Mouse (Mus musculus): ENCODE data around the gene Svep1. TPM values are rescaled to one million over a fixed set of nuclear protein-coding genes. Genes with fewer than 3 reads are reported as not detected.

The Svep1 gene
- polyA plus RNA-seq, 1 experiment from 2014 or later: 4.2 TPM

DNA sequence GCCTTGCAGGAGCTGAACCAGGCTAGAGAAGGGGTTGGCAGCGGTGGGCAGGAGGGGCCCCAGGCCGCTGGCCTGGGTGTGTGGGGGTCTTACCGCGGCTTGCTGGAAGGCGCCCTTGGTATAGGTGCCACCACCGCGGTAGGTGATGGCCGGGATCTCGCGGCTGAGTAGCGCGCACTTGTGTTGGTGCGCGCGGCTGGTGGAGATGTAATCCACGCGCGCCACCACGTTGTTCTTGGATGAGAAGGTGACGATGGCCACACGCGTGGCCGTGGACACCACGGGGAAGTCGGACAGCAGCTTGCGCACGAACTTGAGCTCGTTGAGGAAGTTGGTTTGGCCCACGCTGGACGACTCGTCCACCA is 927 bp downstream of the Svep1 start:
- ATAC-seq (ENCODE audit: low FRiP score, low TSS enrichment): peak; percentile 52
- H3K4me3 ChIP-seq (ENCODE audit: low read length): peak overlapping the region; percentile 69
- H3K27ac ChIP-seq (ENCODE audit: low read depth, low read length): 0 out of 2 replicates have a peak overlapping the region, but pooled peaks have one; percentile 62

DNA sequence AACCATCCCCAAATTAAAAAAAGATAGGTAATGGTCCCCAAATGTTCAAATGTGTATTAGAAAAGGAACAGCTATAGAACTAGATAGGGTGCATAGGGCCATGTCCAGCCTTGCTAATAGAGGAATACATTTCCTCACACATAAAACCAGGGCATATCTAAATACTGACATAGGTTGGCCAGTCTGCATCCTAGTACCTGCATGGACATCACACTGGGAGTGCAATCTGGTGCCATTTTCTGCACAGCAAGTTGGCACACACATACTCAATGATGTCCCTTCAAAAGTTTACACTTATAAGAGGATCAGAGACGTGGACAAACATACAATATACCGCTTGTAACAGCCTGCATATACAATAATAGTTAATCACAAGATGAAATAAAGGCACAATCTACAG is 5.0 kb downstream of the Svep1 start:
- no peaks in the 10 kb centered on the region for H3K27me3 ChIP-seq (ENCODE audit: control insufficient read depth, insufficient read depth, low read length)
- no peaks in the 10 kb centered on the region for H3K36me3 ChIP-seq (ENCODE audit: control insufficient read depth, insufficient read depth, low read length)
- no peaks in the 10 kb centered on the region for H3K4me1 ChIP-seq (ENCODE audit: control insufficient read depth, insufficient read depth, low read length)
- no peaks in the 10 kb centered on the region for H3K9me3 ChIP-seq (ENCODE audit: control insufficient read depth, low read length)
- H3K27ac ChIP-seq (ENCODE audit: low read depth, low read length): no peak overlapping the region
- no peak overlapping the region for H3K9ac ChIP-seq (ENCODE audit: low read depth, low read length)
- H3K4me3 ChIP-seq (ENCODE audit: low read length): no peak overlapping the region
- no peak overlapping the region for H3K4me2 ChIP-seq (replicated peaks; ENCODE audit: low read depth, low read length)
- no peak for ATAC-seq (ENCODE audit: low FRiP score, low TSS enrichment)
- 94% methylated on average over 2 of the region's 2 CpGs for WGBS

More for the DNA sequence above, 927 bp downstream of the Svep1 start:
- WGBS: 1% methylated on average over 31 of the region's 31 CpGs
- Histone ChIP-seq H3K9ac (ENCODE audit: low read depth, low read length) (peak overlapping the region; percentile 67), H3K4me2 (replicated peaks; ENCODE audit: low read depth, low read length) (peak overlapping the region; percentile 97), H3K36me3 (ENCODE audit: control insufficient read depth, insufficient read depth, low read length) (no peaks in the 10 kb centered on the region), H3K9me3 (ENCODE audit: control insufficient read depth, low read length) (no peaks in the 10 kb centered on the region), H3K4me1 (ENCODE audit: control insufficient read depth, insufficient read depth, low read length) (no peaks in the 10 kb centered on the region), H3K27me3 (ENCODE audit: control insufficient read depth, insufficient read depth, low read length) (no peaks in the 10 kb centered on the region)

GRCm38 (mm10) chr4:58200826-58201225 is 5.8 kb downstream of the Svep1 start:
- H3K9me3 ChIP-seq (ENCODE audit: control insufficient read depth, low read length): peaks cover 3% of the 10 kb centered on the region
- H3K4me1 ChIP-seq (ENCODE audit: control insufficient read depth, insufficient read depth, low read length): no peaks in the 10 kb centered on the region
- no peak overlapping the region for H3K27ac ChIP-seq (ENCODE audit: low read depth, low read length)
- H3K4me3 ChIP-seq (ENCODE audit: low read length): no peak overlapping the region
- 49% methylated on average over 4 of the region's 4 CpGs for WGBS
- ATAC-seq (ENCODE audit: low FRiP score, low TSS enrichment): no peak
- H3K36me3 ChIP-seq (ENCODE audit: control insufficient read depth, insufficient read depth, low read length): no peaks in the 10 kb centered on the region
- no peak overlapping the region for H3K9ac ChIP-seq (ENCODE audit: low read depth, low read length)
- no peaks in the 10 kb centered on the region for H3K27me3 ChIP-seq (ENCODE audit: control insufficient read depth, insufficient read depth, low read length)
- H3K4me2 ChIP-seq (replicated peaks; ENCODE audit: low read depth, low read length): no peak overlapping the region

- Histone ChIP-seq H3K27me3 (ENCODE audit: control insufficient read depth, insufficient read depth, low read length) (no peaks in the 10 kb centered on the region), H3K36me3 (ENCODE audit: control insufficient read depth, insufficient read depth, low read length) (no peaks in the 10 kb centered on the region), H3K9ac (ENCODE audit: low read depth, low read length) (no peak overlapping the region), H3K4me2 (replicated peaks; ENCODE audit: low read depth, low read length) (no peak overlapping the region), H3K4me1 (ENCODE audit: control insufficient read depth, insufficient read depth, low read length) (no peaks in the 10 kb centered on the region), H3K9me3 (ENCODE audit: control insufficient read depth, low read length) (peaks cover 12% of the 10 kb centered on the region), H3K4me3 (ENCODE audit: low read length) (no peak overlapping the region), H3K27ac (ENCODE audit: low read depth, low read length) (no peak overlapping the region)
- WGBS: 70% methylated on average over 4 of the region's 4 CpGs
- no peak for ATAC-seq (ENCODE audit: low FRiP score, low TSS enrichment)
These were observed 9.4 kb downstream of the Svep1 start for GRCm38 (mm10) chr4:58197230-58197629.

GRCm38 (mm10) chr4:58196795-58197194 is 9.9 kb downstream of the Svep1 start:
- H3K27me3 ChIP-seq (ENCODE audit: control insufficient read depth, insufficient read depth, low read length): no peaks in the 10 kb centered on the region
- 68% methylated on average over 4 of the region's 4 CpGs for WGBS
- no peak for ATAC-seq (ENCODE audit: low FRiP score, low TSS enrichment)

DNA sequence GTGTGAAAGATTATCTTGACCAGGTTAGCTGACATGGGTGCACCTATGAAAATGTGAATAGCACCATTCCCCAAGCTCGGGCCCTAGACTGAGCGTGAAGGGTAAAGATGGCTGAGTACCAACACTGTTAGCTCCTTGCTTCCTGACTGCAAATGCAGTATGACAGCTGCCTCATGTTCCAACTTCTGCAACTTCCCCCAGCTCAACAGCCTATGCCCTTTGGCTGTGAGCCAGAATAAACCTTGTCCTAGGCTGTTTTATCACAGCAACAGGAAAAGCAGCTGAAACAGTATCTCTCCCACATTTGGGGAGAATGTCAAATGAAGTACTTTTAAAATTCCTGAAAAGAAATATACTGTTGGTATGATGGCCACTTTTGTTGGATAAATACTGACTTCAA is 10.7 kb downstream of the Svep1 start:
- Histone ChIP-seq H3K4me1 (ENCODE audit: control insufficient read depth, insufficient read depth, low read length) (no peaks in the 10 kb centered on the region), H3K4me3 (ENCODE audit: low read length) (no peak overlapping the region), H3K4me2 (replicated peaks; ENCODE audit: low read depth, low read length) (no peak overlapping the region), H3K27me3 (ENCODE audit: control insufficient read depth, insufficient read depth, low read length) (no peaks in the 10 kb centered on the region), H3K9me3 (ENCODE audit: control insufficient read depth, low read length) (peaks cover 12% of the 10 kb centered on the region), H3K36me3 (ENCODE audit: control insufficient read depth, insufficient read depth, low read length) (no peaks in the 10 kb centered on the region), H3K9ac (ENCODE audit: low read depth, low read length) (no peak overlapping the region), H3K27ac (ENCODE audit: low read depth, low read length) (no peak overlapping the region)
- 87% methylated on average over 2 of the region's 2 CpGs for WGBS
- 0 out of 2 replicates have a peak, but pooled peaks have one; percentile 32 for ATAC-seq (ENCODE audit: low FRiP score, low TSS enrichment)

More at GRCm38 (mm10) chr4:58196795-58197194, 9.9 kb downstream of the Svep1 start:
- Histone ChIP-seq H3K4me3 (ENCODE audit: low read length) (no peak overlapping the region), H3K27ac (ENCODE audit: low read depth, low read length) (no peak overlapping the region), H3K4me2 (replicated peaks; ENCODE audit: low read depth, low read length) (no peak overlapping the region), H3K9me3 (ENCODE audit: control insufficient read depth, low read length) (peaks cover 12% of the 10 kb centered on the region), H3K9ac (ENCODE audit: low read depth, low read length) (no peak overlapping the region), H3K36me3 (ENCODE audit: control insufficient read depth, insufficient read depth, low read length) (no peaks in the 10 kb centered on the region), H3K4me1 (ENCODE audit: control insufficient read depth, insufficient read depth, low read length) (no peaks in the 10 kb centered on the region)

GRCm38 (mm10) chr4:58189281-58189680 is 17.4 kb downstream of the Svep1 start:
- no peak for ATAC-seq (ENCODE audit: low FRiP score, low TSS enrichment)
- H3K4me1 ChIP-seq (ENCODE audit: control insufficient read depth, insufficient read depth, low read length): 0 out of 2 replicates have a peak, but pooled peaks cover 6% of the 10 kb centered on the region
- no peak overlapping the region for H3K9ac ChIP-seq (ENCODE audit: low read depth, low read length)
- H3K4me2 ChIP-seq (replicated peaks; ENCODE audit: low read depth, low read length): no peak overlapping the region
- no peak overlapping the region for H3K27ac ChIP-seq (ENCODE audit: low read depth, low read length)
- H3K27me3 ChIP-seq (ENCODE audit: control insufficient read depth, insufficient read depth, low read length): no peaks in the 10 kb centered on the region
- 32% methylated on average over 5 of the region's 5 CpGs for WGBS
- H3K36me3 ChIP-seq (ENCODE audit: control insufficient read depth, insufficient read depth, low read length): no peaks in the 10 kb centered on the region
- H3K9me3 ChIP-seq (ENCODE audit: control insufficient read depth, low read length): no peaks in the 10 kb centered on the region
- no peak overlapping the region for H3K4me3 ChIP-seq (ENCODE audit: low read length)

GRCm38 (mm10) chr4:58185401-58185800 is 21.3 kb downstream of the Svep1 start:
- no peak overlapping the region for H3K4me3 ChIP-seq (ENCODE audit: low read length)
- H3K36me3 ChIP-seq (ENCODE audit: control insufficient read depth, insufficient read depth, low read length): no peaks in the 10 kb centered on the region
- ATAC-seq (ENCODE audit: low FRiP score, low TSS enrichment): no peak
- H3K27me3 ChIP-seq (ENCODE audit: control insufficient read depth, insufficient read depth, low read length): no peaks in the 10 kb centered on the region
- no peak overlapping the region for H3K9ac ChIP-seq (ENCODE audit: low read depth, low read length)
- WGBS: 86% methylated on average over 3 of the region's 3 CpGs
- H3K27ac ChIP-seq (ENCODE audit: low read depth, low read length): no peak overlapping the region
- no peak overlapping the region for H3K4me2 ChIP-seq (replicated peaks; ENCODE audit: low read depth, low read length)
- 0 out of 2 replicates have a peak, but pooled peaks cover 6% of the 10 kb centered on the region for H3K4me1 ChIP-seq (ENCODE audit: control insufficient read depth, insufficient read depth, low read length)
- H3K9me3 ChIP-seq (ENCODE audit: control insufficient read depth, low read length): no peaks in the 10 kb centered on the region

- WGBS: 48% methylated on average over 5 of the region's 5 CpGs
- H3K4me1 ChIP-seq (ENCODE audit: control insufficient read depth, insufficient read depth, low read length): 0 out of 2 replicates have a peak, but pooled peaks cover 6% of the 10 kb centered on the region
- H3K36me3 ChIP-seq (ENCODE audit: control insufficient read depth, insufficient read depth, low read length): no peaks in the 10 kb centered on the region
- H3K9me3 ChIP-seq (ENCODE audit: control insufficient read depth, low read length): no peaks in the 10 kb centered on the region
- ATAC-seq (ENCODE audit: low FRiP score, low TSS enrichment): no peak
- no peak overlapping the region for H3K4me2 ChIP-seq (replicated peaks; ENCODE audit: low read depth, low read length)
- no peak overlapping the region for H3K9ac ChIP-seq (ENCODE audit: low read depth, low read length)
- H3K27ac ChIP-seq (ENCODE audit: low read depth, low read length): no peak overlapping the region
- no peak overlapping the region for H3K4me3 ChIP-seq (ENCODE audit: low read length)
- no peaks in the 10 kb centered on the region for H3K27me3 ChIP-seq (ENCODE audit: control insufficient read depth, insufficient read depth, low read length)
These were observed 21.8 kb downstream of the Svep1 start for GRCm38 (mm10) chr4:58184681-58185341.
